Mouse (Mus musculus) myocyte (in vitro differentiated cells): ENCODE data around the gene Ikbke.

Experiments
- CEBPB ChIP-seq: IDR thresholded peaks from 2 replicates; pipeline ENCODE4 v1.6.1; 2011; ENCODE audit warnings: mild to moderate bottlenecking, moderate library complexity; ENCODE audit not compliant: poor library complexity, insufficient read depth, severe bottlenecking
- E2F4 ChIP-seq: IDR thresholded peaks from one replicate; pipeline ENCODE4 v1.6.1; 2011; ENCODE audit warnings: mild to moderate bottlenecking, control low read depth, moderate library complexity; ENCODE audit not compliant: insufficient read depth
- MAX ChIP-seq: IDR thresholded peaks from one replicate; pipeline ENCODE4 v1.6.1; 2011; ENCODE audit warnings: low read depth, mild to moderate bottlenecking, control low read depth
- MYOD1 ChIP-seq, 3 experiments: IDR thresholded peaks; one replicate each; pipeline ENCODE4 v1.6.1; 2011; ENCODE audit warnings: control low read depth in 2 of 3, low read depth in 2 of 3, mild to moderate bottlenecking in 2 of 3, moderate library complexity in 1 of 3; ENCODE audit not compliant: insufficient read length in 2 of 3, control insufficient read depth in 1 of 3
- MYOG ChIP-seq, 3 experiments: IDR thresholded peaks; one replicate each; pipeline ENCODE4 v1.6.1; 2011; ENCODE audit warnings: control low read depth in 2 of 3, low read depth in 2 of 3, mild to moderate bottlenecking in 2 of 3; ENCODE audit not compliant: insufficient read length in 2 of 3, control insufficient read depth in 1 of 3, insufficient read depth in 1 of 3
- POLR2A ChIP-seq: IDR thresholded peaks from one replicate; pipeline ENCODE4 v1.6.1; 2011; ENCODE audit warnings: low read depth, mild to moderate bottlenecking, control low read depth, moderate library complexity; ENCODE audit not compliant: insufficient read length
- POLR2AphosphoS2 ChIP-seq: IDR thresholded peaks from one replicate; pipeline ENCODE4 v1.6.1; 2011; ENCODE audit warnings: low read depth, control low read depth; ENCODE audit not compliant: insufficient read length
- REST ChIP-seq: IDR thresholded peaks from one replicate; pipeline ENCODE4 v1.6.1; 2011; ENCODE audit warnings: mild to moderate bottlenecking, control low read depth, moderate library complexity; ENCODE audit not compliant: insufficient read depth, insufficient read length
- TCF12 ChIP-seq: IDR thresholded peaks from one replicate; pipeline ENCODE4 v1.6.1; 2011; ENCODE audit warnings: mild to moderate bottlenecking, control low read depth; ENCODE audit not compliant: poor library complexity, insufficient read depth, severe bottlenecking
- TCF3 ChIP-seq: IDR thresholded peaks from one replicate; pipeline ENCODE4 v1.6.1; 2011; ENCODE audit warnings: low read depth, control low read depth; ENCODE audit not compliant: insufficient read length
- USF1 ChIP-seq: IDR thresholded peaks from one replicate; pipeline ENCODE4 v1.6.1; 2011; ENCODE audit warnings: low read depth, mild to moderate bottlenecking, control low read depth, moderate library complexity

- TF ChIP-seq CEBPB (no peak), POLR2AphosphoS2 (no peak), USF1 (no peak), POLR2A (no peak), MYOD1 (IDR thresholded peaks at IDR 0.05; ENCODE audit: control insufficient read depth in 1 of 3, insufficient read length in 2 of 3, low read depth in 2 of 3) (no peak), MAX (no peak), TCF3 (no peak), E2F4 (no peak), TCF12 (no peak), MYOG (IDR thresholded peaks at IDR 0.05; ENCODE audit: control insufficient read depth in 1 of 3, insufficient read depth in 1 of 3, insufficient read length in 2 of 3, low read depth in 2 of 3) (no peak), REST (no peak)
These were observed 34.8 kb downstream of the Ikbke start for GRCm38 (mm10) chr1:131244536-131245088.
